Mouse (Mus musculus) E14TG2a.4 (cell line): ENCODE results near the gene Hoxb7.

Experiments
- CTCF ChIP-seq: conservative IDR thresholded peaks from 2 replicates; pipeline ENCODE4 v1.5.1; 2014; ENCODE audit warnings: low read length
- NANOG ChIP-seq: IDR thresholded peaks from 2 replicates; pipeline ENCODE4 v1.6.1; 2014; ENCODE audit warnings: borderline replicate concordance, low read length, mixed read lengths

- TF ChIP-seq CTCF (no peak), NANOG (no peak)
Observed at GRCm38 (mm10) chr11:96324965-96325364, 38.5 kb downstream of the Hoxb7 start.
